Mouse (Mus musculus): ENCODE data around the gene Ccdc187. TPM values are rescaled to one million over a fixed set of nuclear protein-coding genes. Genes with fewer than 3 reads are reported as not detected.

Gene Ccdc187
- polyA plus RNA-seq, 1 experiment from 2014 or later, result 0.09 TPM

DNA sequence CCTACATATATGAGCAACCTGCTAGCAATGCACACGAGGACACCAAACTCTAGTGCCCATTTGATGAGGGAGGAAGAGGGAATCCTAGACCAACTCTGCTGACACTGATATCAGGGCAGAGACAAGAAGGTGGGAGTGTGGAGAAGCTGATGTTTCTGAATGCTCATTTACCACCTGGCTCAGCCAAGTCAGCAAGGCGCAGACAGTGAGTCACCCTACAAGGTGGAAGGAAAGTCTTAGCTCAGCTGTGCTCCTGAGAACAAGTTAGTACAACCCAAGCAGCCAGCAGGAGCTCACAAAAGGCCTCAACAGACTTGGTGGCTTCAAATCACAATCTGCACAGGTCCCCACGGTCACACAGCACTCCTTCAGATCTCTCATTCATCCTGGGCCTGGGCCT is 63.0 kb downstream of the Ccdc187 start:
- H3K9me3 ChIP-seq (replicated peaks; ENCODE audit: control insufficient read depth, low read length), result no peaks in the 10 kb centered on the region
- peaks cover 20% of the 10 kb centered on the region for H3K4me1 ChIP-seq (ENCODE audit: control insufficient read depth, insufficient read depth, low read length)
- H3K27ac ChIP-seq (ENCODE audit: low read depth, low read length), result no peak overlapping the region
- no peak for ATAC-seq (replicated peaks; ENCODE audit: insufficient number of reproducible peaks, low FRiP score, low TSS enrichment)
- H3K9ac ChIP-seq (ENCODE audit: low read depth, low read length), result no peak overlapping the region
- H3K4me2 ChIP-seq, result no peak overlapping the region
- H3K36me3 ChIP-seq (ENCODE audit: control insufficient read depth, insufficient read depth, low read length), result no peaks in the 10 kb centered on the region
- H3K4me3 ChIP-seq (ENCODE audit: low read depth, low read length), result no peak overlapping the region
- H3K27me3 ChIP-seq (ENCODE audit: control insufficient read depth, insufficient read depth, low read length), result no peaks in the 10 kb centered on the region
- 66% methylated on average over 3 of the region's 3 CpGs for WGBS (ENCODE audit: insufficient replicate concordance)

DNA sequence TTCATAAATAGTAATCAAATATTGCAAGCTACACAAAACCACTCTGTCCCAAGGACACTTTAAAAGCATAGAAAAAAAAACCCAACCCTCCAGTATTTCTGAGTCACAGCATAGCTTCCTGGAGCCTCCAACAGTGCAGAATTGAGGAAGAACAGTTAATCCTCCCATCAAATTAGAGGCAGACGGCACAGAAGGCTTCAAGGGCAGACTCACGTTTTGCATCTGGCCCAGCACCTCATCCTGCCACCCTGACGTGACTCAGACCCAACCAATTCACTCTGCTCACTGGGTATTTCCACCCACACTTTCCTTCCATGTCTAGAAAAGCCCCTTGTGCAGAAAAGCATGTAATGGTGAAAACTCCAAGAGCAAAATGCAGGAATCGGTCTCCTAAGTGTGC is 64.1 kb downstream of the Ccdc187 start:
- WGBS (ENCODE audit: insufficient replicate concordance), result 62% methylated on average over 4 of the region's 4 CpGs
- peaks cover 17% of the 10 kb centered on the region for H3K4me1 ChIP-seq (ENCODE audit: control insufficient read depth, insufficient read depth, low read length)
- H3K9ac ChIP-seq (ENCODE audit: low read depth, low read length), result no peak overlapping the region
- no peaks in the 10 kb centered on the region for H3K9me3 ChIP-seq (replicated peaks; ENCODE audit: control insufficient read depth, low read length)
- no peak overlapping the region for H3K4me2 ChIP-seq
- H3K27ac ChIP-seq (ENCODE audit: low read depth, low read length), result no peak overlapping the region
- ATAC-seq (replicated peaks; ENCODE audit: insufficient number of reproducible peaks, low FRiP score, low TSS enrichment), result no peak
- H3K4me3 ChIP-seq (ENCODE audit: low read depth, low read length), result no peak overlapping the region
- H3K27me3 ChIP-seq (ENCODE audit: control insufficient read depth, insufficient read depth, low read length), result no peaks in the 10 kb centered on the region
- no peaks in the 10 kb centered on the region for H3K36me3 ChIP-seq (ENCODE audit: control insufficient read depth, insufficient read depth, low read length)

GRCm38 (mm10) chr2:26227788-26228187 is 66.6 kb downstream of the Ccdc187 start:
- Histone ChIP-seq H3K9me3 (replicated peaks; ENCODE audit: control insufficient read depth, low read length) (no peaks in the 10 kb centered on the region), H3K4me1 (ENCODE audit: control insufficient read depth, insufficient read depth, low read length) (0 out of 2 replicates have a peak, but pooled peaks cover 2% of the 10 kb centered on the region), H3K4me3 (ENCODE audit: low read depth, low read length) (no peak overlapping the region), H3K27ac (ENCODE audit: low read depth, low read length) (no peak overlapping the region), H3K27me3 (ENCODE audit: control insufficient read depth, insufficient read depth, low read length) (no peaks in the 10 kb centered on the region), H3K36me3 (ENCODE audit: control insufficient read depth, insufficient read depth, low read length) (no peaks in the 10 kb centered on the region), H3K4me2 (no peak overlapping the region), H3K9ac (ENCODE audit: low read depth, low read length) (no peak overlapping the region)
- WGBS (ENCODE audit: insufficient replicate concordance), result 70% methylated on average over 1 of the region's 1 CpGs
- 0 out of 2 replicates have a peak, but pooled peaks have one; percentile 53 for ATAC-seq (replicated peaks; ENCODE audit: insufficient number of reproducible peaks, low FRiP score, low TSS enrichment)

- WGBS (ENCODE audit: insufficient replicate concordance), result 83% methylated on average over 4 of the region's 4 CpGs
- H3K4me3 ChIP-seq (ENCODE audit: low read depth, low read length), result no peak overlapping the region
- no peaks in the 10 kb centered on the region for H3K27me3 ChIP-seq (ENCODE audit: control insufficient read depth, insufficient read depth, low read length)
- ATAC-seq (replicated peaks; ENCODE audit: insufficient number of reproducible peaks, low FRiP score, low TSS enrichment), result no peak
- no peak overlapping the region for H3K4me2 ChIP-seq
- no peak overlapping the region for H3K9ac ChIP-seq (ENCODE audit: low read depth, low read length)
- H3K9me3 ChIP-seq (replicated peaks; ENCODE audit: control insufficient read depth, low read length), result no peaks in the 10 kb centered on the region
- no peak overlapping the region for H3K27ac ChIP-seq (ENCODE audit: low read depth, low read length)
- H3K36me3 ChIP-seq (ENCODE audit: control insufficient read depth, insufficient read depth, low read length), result no peaks in the 10 kb centered on the region
- no peaks in the 10 kb centered on the region for H3K4me1 ChIP-seq (ENCODE audit: control insufficient read depth, insufficient read depth, low read length)
These were observed 69.1 kb downstream of the Ccdc187 start for GRCm38 (mm10) chr2:26225242-26225641.

- no peaks in the 10 kb centered on the region for H3K36me3 ChIP-seq (ENCODE audit: control insufficient read depth, insufficient read depth, low read length)
- H3K4me1 ChIP-seq (ENCODE audit: control insufficient read depth, insufficient read depth, low read length), result no peaks in the 10 kb centered on the region
- H3K4me2 ChIP-seq, result no peak overlapping the region
- H3K27me3 ChIP-seq (ENCODE audit: control insufficient read depth, insufficient read depth, low read length), result no peaks in the 10 kb centered on the region
- H3K9ac ChIP-seq (ENCODE audit: low read depth, low read length), result no peak overlapping the region
- no peak overlapping the region for H3K27ac ChIP-seq (ENCODE audit: low read depth, low read length)
- H3K4me3 ChIP-seq (ENCODE audit: low read depth, low read length), result no peak overlapping the region
- H3K9me3 ChIP-seq (replicated peaks; ENCODE audit: control insufficient read depth, low read length), result no peaks in the 10 kb centered on the region
- ATAC-seq (replicated peaks; ENCODE audit: insufficient number of reproducible peaks, low FRiP score, low TSS enrichment), result no peak
- 68% methylated on average over 3 of the region's 3 CpGs for WGBS (ENCODE audit: insufficient replicate concordance)
These were observed 70.4 kb downstream of the Ccdc187 start for GRCm38 (mm10) chr2:26223961-26224360.

DNA sequence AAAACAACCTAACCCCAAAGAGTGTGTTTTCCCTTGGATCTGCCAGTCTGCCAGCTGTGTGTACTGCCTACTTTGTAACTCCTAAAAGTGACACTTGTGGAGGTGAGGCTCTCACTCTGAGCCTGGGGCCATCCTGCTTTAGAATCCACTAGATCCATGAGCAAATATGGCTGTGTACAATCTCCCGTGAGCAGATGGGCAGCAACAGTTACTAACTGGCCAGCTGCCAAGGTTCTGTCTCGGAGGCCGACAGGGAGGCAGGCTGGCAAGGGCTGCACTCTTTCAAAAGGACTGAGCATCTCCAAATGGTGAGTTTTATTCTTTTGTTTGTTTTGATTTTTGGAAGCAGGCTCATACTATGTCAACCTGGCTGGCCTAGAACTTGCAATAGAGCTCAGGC is 79.8 kb downstream of the Ccdc187 start:
- H3K4me2 ChIP-seq, result no peak overlapping the region
- ATAC-seq (replicated peaks; ENCODE audit: insufficient number of reproducible peaks, low FRiP score, low TSS enrichment), result no peak
- H3K27ac ChIP-seq (ENCODE audit: low read depth, low read length), result no peak overlapping the region
- H3K36me3 ChIP-seq (ENCODE audit: control insufficient read depth, insufficient read depth, low read length), result peaks cover 16% of the 10 kb centered on the region
- no peak overlapping the region for H3K9ac ChIP-seq (ENCODE audit: low read depth, low read length)
- no peak overlapping the region for H3K4me3 ChIP-seq (ENCODE audit: low read depth, low read length)
- 23% methylated on average over 3 of the region's 3 CpGs for WGBS (ENCODE audit: insufficient replicate concordance)
- H3K27me3 ChIP-seq (ENCODE audit: control insufficient read depth, insufficient read depth, low read length), result 0 out of 2 replicates have a peak, but pooled peaks cover 2% of the 10 kb centered on the region
- no peaks in the 10 kb centered on the region for H3K4me1 ChIP-seq (ENCODE audit: control insufficient read depth, insufficient read depth, low read length)
- no peaks in the 10 kb centered on the region for H3K9me3 ChIP-seq (replicated peaks; ENCODE audit: control insufficient read depth, low read length)

DNA sequence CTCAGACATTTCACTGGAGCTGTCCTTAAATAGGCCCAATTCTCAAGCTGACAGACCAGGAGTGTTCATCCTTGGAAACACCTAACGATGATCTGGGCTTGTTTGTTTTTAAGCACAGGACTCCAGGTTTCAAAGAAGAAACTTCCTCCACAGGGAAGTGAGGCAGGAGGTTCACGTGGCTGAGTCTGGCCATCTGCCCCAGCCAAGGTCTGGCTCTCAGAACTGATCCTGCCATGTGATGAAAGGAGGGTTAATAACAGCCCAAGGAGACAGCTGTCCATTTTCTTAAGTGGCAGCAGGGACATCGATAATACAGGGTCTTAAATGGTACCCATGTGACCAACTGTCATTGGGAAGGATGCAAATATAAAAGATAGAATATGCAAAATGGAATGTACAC is 84.8 kb downstream of the Ccdc187 start:
- Histone ChIP-seq H3K9ac (ENCODE audit: low read depth, low read length) (no peak overlapping the region), H3K36me3 (ENCODE audit: control insufficient read depth, insufficient read depth, low read length) (peaks cover 11% of the 10 kb centered on the region), H3K27me3 (ENCODE audit: control insufficient read depth, insufficient read depth, low read length) (peaks cover 37% of the 10 kb centered on the region), H3K4me1 (ENCODE audit: control insufficient read depth, insufficient read depth, low read length) (peaks cover 3% of the 10 kb centered on the region; the same call in 1 of the 2 replicates), H3K4me2 (no peak overlapping the region), H3K27ac (ENCODE audit: low read depth, low read length) (no peak overlapping the region), H3K4me3 (ENCODE audit: low read depth, low read length) (no peak overlapping the region), H3K9me3 (replicated peaks; ENCODE audit: control insufficient read depth, low read length) (no peaks in the 10 kb centered on the region)
- no peak for ATAC-seq (replicated peaks; ENCODE audit: insufficient number of reproducible peaks, low FRiP score, low TSS enrichment)
- 81% methylated on average over 3 of the region's 3 CpGs for WGBS (ENCODE audit: insufficient replicate concordance)

DNA sequence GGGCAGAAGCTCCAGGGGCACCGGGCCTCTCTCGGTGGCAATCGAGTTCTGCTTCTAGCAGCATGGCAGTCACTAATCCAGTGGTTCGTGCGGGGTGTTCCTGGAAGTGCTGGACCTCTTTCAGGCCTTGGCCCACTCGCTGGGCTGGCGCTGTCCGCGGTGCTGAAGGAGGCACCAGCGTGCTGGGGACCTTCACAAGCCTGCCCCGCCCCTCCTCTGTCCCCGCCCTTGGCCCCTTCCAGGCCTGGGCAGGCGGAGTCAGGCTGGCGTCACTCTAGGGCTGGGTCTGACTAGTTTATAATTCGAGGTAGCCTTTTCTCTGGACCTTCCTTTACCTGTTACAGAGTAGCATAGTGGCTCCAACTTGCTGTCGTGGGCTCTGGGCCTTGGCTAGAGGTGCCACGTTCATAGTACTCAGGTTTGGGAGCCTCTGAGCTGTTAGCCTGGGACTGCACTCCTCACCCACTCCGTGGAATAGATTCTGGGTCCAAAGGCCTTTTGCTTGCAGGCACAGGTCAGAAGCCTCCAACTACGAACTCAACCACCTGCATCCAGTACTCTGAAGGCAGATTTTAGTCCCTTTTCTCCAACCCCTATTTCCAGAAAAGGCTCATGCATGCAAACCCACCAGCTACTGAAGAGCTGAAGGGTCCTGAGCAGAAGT is 86.1 kb downstream of the Ccdc187 start, which contains the start of gene Lhx3:
Gene Lhx3 (minus strand): TSS at position 164 of the 664 bp plus-strand sequence.
- Histone ChIP-seq H3K27ac (ENCODE audit: low read depth, low read length) (no peak within 1 kb of the TSS), H3K4me2 (no peak within 1 kb of the TSS), H3K4me1 (ENCODE audit: control insufficient read depth, insufficient read depth, low read length) (peaks cover 3% of the 10 kb centered on the region; the same call in 1 of the 2 replicates), H3K9me3 (replicated peaks; ENCODE audit: control insufficient read depth, low read length) (no peaks in the 10 kb centered on the region), H3K9ac (ENCODE audit: low read depth, low read length) (no peak within 1 kb of the TSS), H3K4me3 (ENCODE audit: low read depth, low read length) (no peak within 1 kb of the TSS), H3K36me3 (ENCODE audit: control insufficient read depth, insufficient read depth, low read length) (peaks cover 11% of the 10 kb centered on the region), H3K27me3 (ENCODE audit: control insufficient read depth, insufficient read depth, low read length) (peaks cover 50% of the 10 kb centered on the region)
- peak; percentile 74; the same call in 1 of the 2 replicates for ATAC-seq (replicated peaks; ENCODE audit: insufficient number of reproducible peaks, low FRiP score, low TSS enrichment)
- WGBS (ENCODE audit: insufficient replicate concordance), result 4% methylated on average over 19 of the region's 19 CpGs

- no peak overlapping the region for H3K4me2 ChIP-seq
- H3K9me3 ChIP-seq (replicated peaks; ENCODE audit: control insufficient read depth, low read length), result no peaks in the 10 kb centered on the region
- H3K4me3 ChIP-seq (ENCODE audit: low read depth, low read length), result no peak overlapping the region
- peaks cover 11% of the 10 kb centered on the region for H3K36me3 ChIP-seq (ENCODE audit: control insufficient read depth, insufficient read depth, low read length)
- WGBS (ENCODE audit: insufficient replicate concordance), result 17% methylated on average over 9 of the region's 9 CpGs
- peaks cover 57% of the 10 kb centered on the region for H3K27me3 ChIP-seq (ENCODE audit: control insufficient read depth, insufficient read depth, low read length)
- peaks cover 7% of the 10 kb centered on the region for H3K4me1 ChIP-seq (ENCODE audit: control insufficient read depth, insufficient read depth, low read length)
- no peak for ATAC-seq (replicated peaks; ENCODE audit: insufficient number of reproducible peaks, low FRiP score, low TSS enrichment)
- no peak overlapping the region for H3K9ac ChIP-seq (ENCODE audit: low read depth, low read length)
- H3K27ac ChIP-seq (ENCODE audit: low read depth, low read length), result no peak overlapping the region
These were observed 86.8 kb downstream of the Ccdc187 start for GRCm38 (mm10) chr2:26207559-26207958.

Data from heart, embryonic 11.5 days (tissue).